Mouse (Mus musculus) intestine, embryonic 15.5 days (tissue): ENCODE measurements around the gene Fstl1. TPM values are rescaled to one million over a fixed set of nuclear protein-coding genes. Genes with fewer than 3 reads are reported as not detected.

ENCODE experiments used
- ATAC-seq: fragments of 200-750 bp; cut with Nextera tagmentation; 2 replicates; pipeline ENCODE4 v1.8.0; 2017; ENCODE audit warnings: moderate TSS enrichment, moderate library complexity
- H3K27ac ChIP-seq: fragments of 300-500 bp; sonication (generic); 2 replicates; pipeline ENCODE4 v1.5.1; 2015; ENCODE audit warnings: mild to moderate bottlenecking, inconsistent platforms
- H3K27me3 ChIP-seq: fragments of 300-500 bp; sonication (generic); replicated peaks from 2 replicates; pipeline ENCODE4 v1.6.1; 2015; ENCODE audit warnings: inconsistent platforms
- H3K36me3 ChIP-seq: fragments of 300-500 bp; sonication (generic); 2 replicates; pipeline ENCODE4 v1.6.1; 2015; ENCODE audit warnings: inconsistent platforms
- H3K4me1 ChIP-seq: fragments of 300-500 bp; sonication (generic); replicated peaks from 2 replicates; pipeline ENCODE4 v1.6.1; 2015; ENCODE audit warnings: inconsistent platforms
- H3K4me2 ChIP-seq: fragments of 300-500 bp; sonication (generic); replicated peaks from 2 replicates; pipeline ENCODE4 v1.6.1; 2015; ENCODE audit warnings: mild to moderate bottlenecking, inconsistent platforms
- H3K4me3 ChIP-seq: fragments of 300-500 bp; sonication (generic); replicated peaks from 2 replicates; pipeline ENCODE4 v1.5.1; 2015; ENCODE audit warnings: inconsistent platforms
- H3K9ac ChIP-seq: fragments of 300-500 bp; sonication (generic); 2 replicates; pipeline ENCODE4 v1.6.1; 2015; ENCODE audit warnings: inconsistent platforms
- H3K9me3 ChIP-seq: fragments of 300-500 bp; sonication (generic); 2 replicates; pipeline ENCODE4 v1.6.1; 2016; ENCODE audit warnings: inconsistent platforms
- WGBS: fragments of 180-500 bp; shearing (Covaris S2); methylation state at CpG from one replicate; pipeline ENCODE4 v1.1.7; 2015; 5-methylcytosine and 5-hydroxymethylcytosine counted together
- polyA plus RNA-seq: library from polyadenylated mRNA; unstranded; fragments of >200 nt; fragmentation: Nextera tagmentation; extraction: Ambion mirVana; gene quantifications from 2 replicates; pipeline ENCODE4 v1.2.1, GENCODE M21; 2015

Gene Fstl1
- polyA plus RNA-seq, 1 experiment from 2014 or later: 269 TPM

DNA sequence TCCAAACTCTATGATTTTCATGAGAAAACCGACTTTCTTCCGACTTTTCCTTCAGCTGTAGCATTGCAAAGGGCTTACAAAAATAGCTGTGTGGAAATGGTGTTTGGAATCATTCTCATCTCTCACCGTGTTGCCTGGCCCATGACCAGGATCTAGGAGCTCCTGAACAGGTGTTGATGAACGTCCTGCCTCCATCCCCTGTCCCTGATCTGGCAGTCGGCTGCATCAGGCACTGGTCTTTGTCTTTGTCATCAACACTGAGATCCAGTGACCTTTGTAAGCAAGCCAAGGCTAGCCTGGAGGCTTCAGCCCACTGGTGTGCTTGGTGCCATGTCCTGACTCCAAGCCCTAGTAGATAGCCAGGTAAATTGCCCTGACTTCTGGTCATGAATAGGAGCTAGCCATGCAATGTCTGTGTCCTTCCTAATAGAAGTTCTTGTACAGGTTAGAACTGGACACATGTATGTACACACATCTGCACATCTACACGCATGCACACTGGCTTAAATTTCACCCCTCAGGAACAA, 12.8 kb downstream of the Fstl1 start:
- no peaks in the 10 kb centered on the region for H3K36me3 ChIP-seq
- WGBS: 76% methylated on average over 6 of the region's 6 CpGs
- H3K4me1 ChIP-seq: peaks cover 39% of the 10 kb centered on the region
- H3K4me2 ChIP-seq: no peak overlapping the region
- no peaks in the 10 kb centered on the region for H3K27me3 ChIP-seq
- H3K27ac ChIP-seq: peak overlapping the region; percentile 91; the same call in 1 of the 2 replicates
- ATAC-seq: no peak
- no peaks in the 10 kb centered on the region for H3K9me3 ChIP-seq
- H3K9ac ChIP-seq: no peak overlapping the region
- no peak overlapping the region for H3K4me3 ChIP-seq

- 76% methylated on average over 12 of the region's 12 CpGs for WGBS
- no peak overlapping the region for H3K4me2 ChIP-seq
- no peak overlapping the region for H3K4me3 ChIP-seq
- H3K4me1 ChIP-seq: peaks cover 39% of the 10 kb centered on the region
- no peak overlapping the region for H3K9ac ChIP-seq
- H3K36me3 ChIP-seq: no peaks in the 10 kb centered on the region
- no peaks in the 10 kb centered on the region for H3K9me3 ChIP-seq
- no peak overlapping the region; the same call in 1 of the 2 replicates for H3K27ac ChIP-seq
- H3K27me3 ChIP-seq: no peaks in the 10 kb centered on the region
- ATAC-seq: no peak
These were observed 13.5 kb downstream of the Fstl1 start for GRCm38 (mm10) chr16:37790008-37790780.

DNA sequence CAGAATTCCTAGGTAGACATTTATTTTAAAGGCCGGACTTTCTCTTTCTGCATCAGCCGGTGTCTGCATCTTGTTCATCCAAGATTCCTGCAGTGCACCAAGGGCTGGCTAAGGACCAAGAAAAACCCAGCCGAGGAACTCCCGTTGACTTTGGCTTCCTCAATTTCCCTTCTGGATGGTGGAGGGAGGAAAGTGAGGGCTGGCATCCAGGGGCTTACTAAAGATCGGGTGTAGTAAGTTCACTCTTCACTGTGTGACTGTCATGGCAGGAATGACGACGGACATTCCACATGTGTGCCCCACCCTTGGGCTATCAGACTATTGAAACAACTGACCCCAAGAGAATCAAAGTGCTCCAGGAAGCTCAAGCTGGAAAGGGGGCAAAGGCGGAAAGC, 14.1 kb downstream of the Fstl1 start:
- peaks cover 37% of the 10 kb centered on the region for H3K4me1 ChIP-seq
- H3K27ac ChIP-seq: no peak overlapping the region
- 69% methylated on average over 8 of the region's 8 CpGs for WGBS

GRCm38 (mm10) chr16:37795651-37796150, 19.0 kb downstream of the Fstl1 start:
- no peaks in the 10 kb centered on the region; the same call in 1 of the 2 replicates for H3K36me3 ChIP-seq
- 86% methylated on average over 10 of the region's 10 CpGs for WGBS
- no peak overlapping the region for H3K27ac ChIP-seq
- H3K9me3 ChIP-seq: no peaks in the 10 kb centered on the region
- H3K9ac ChIP-seq: no peak overlapping the region
- no peak for ATAC-seq
- no peak overlapping the region for H3K4me2 ChIP-seq
- H3K4me3 ChIP-seq: no peak overlapping the region
- H3K4me1 ChIP-seq: peaks cover 6% of the 10 kb centered on the region
- H3K27me3 ChIP-seq: no peaks in the 10 kb centered on the region

More for the DNA sequence above, 14.1 kb downstream of the Fstl1 start:
- Histone ChIP-seq H3K9ac (no peak overlapping the region), H3K4me2 (no peak overlapping the region), H3K9me3 (no peaks in the 10 kb centered on the region), H3K4me3 (no peak overlapping the region), H3K36me3 (no peaks in the 10 kb centered on the region), H3K27me3 (no peaks in the 10 kb centered on the region)
- ATAC-seq: no peak

DNA sequence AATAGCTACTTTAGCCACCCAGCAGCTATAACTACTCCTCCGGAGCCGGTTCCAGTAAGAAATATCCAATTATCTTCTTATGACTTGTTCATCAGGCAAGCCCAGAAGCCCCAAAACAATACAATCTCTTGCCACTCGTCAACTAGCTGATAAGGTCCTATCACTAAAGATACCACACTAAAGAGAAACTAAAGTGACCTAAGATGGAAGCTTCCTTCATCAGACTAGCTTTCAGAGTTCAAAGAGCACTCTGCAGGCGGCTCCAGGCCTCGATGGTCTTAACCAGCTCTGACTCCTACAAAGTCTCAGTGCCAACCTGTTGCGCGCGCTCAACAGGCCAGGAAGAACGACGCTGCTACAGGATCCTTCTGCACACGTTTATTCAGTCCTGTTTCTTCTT, 19.6 kb downstream of the Fstl1 start:
- no peak overlapping the region for H3K4me2 ChIP-seq
- no peak overlapping the region for H3K9ac ChIP-seq
- H3K27ac ChIP-seq: no peak overlapping the region
- H3K4me1 ChIP-seq: peaks cover 2% of the 10 kb centered on the region; the same call in 1 of the 2 replicates
- no peak overlapping the region for H3K4me3 ChIP-seq
- no peaks in the 10 kb centered on the region for H3K27me3 ChIP-seq
- 82% methylated on average over 11 of the region's 11 CpGs for WGBS
- no peaks in the 10 kb centered on the region; the same call in 1 of the 2 replicates for H3K36me3 ChIP-seq
- ATAC-seq: peak; percentile 41; the same call in 1 of the 2 replicates
- no peaks in the 10 kb centered on the region for H3K9me3 ChIP-seq

DNA sequence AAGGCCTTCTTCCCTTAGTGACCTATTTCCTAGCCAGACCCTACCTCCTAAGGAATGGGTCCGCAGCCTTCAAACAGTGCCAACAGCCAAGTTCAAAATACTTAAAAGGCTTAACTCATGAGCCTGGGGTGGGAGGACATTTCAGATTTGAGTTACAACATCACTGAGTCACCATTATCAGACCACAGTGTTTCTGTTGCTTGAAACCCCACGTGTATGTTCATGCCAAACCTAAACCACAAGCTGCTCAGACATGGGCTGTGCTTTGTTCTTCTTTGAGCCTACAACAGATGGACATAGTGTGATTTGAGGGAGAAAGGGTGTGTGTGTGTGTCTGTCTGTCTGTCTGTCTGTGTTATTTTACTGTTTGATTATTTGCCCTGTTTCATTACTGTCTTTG, 24.4 kb downstream of the Fstl1 start:
- 86% methylated on average over 2 of the region's 2 CpGs for WGBS
- H3K27ac ChIP-seq: no peak overlapping the region

GRCm38 (mm10) chr16:37802686-37803295, 26.1 kb downstream of the Fstl1 start:
- Histone ChIP-seq H3K9me3 (no peaks in the 10 kb centered on the region), H3K4me2 (no peak overlapping the region), H3K27me3 (no peaks in the 10 kb centered on the region), H3K4me3 (no peak overlapping the region), H3K4me1 (0 out of 2 replicates have a peak, but pooled peaks cover under 1% of the 10 kb centered on the region), H3K27ac (no peak overlapping the region), H3K9ac (no peak overlapping the region), H3K36me3 (no peaks in the 10 kb centered on the region; the same call in 1 of the 2 replicates)
- no peak for ATAC-seq
- WGBS: 47% methylated on average over 4 of the region's 4 CpGs

More for the DNA sequence above, 24.4 kb downstream of the Fstl1 start:
- H3K4me1 ChIP-seq: no peaks in the 10 kb centered on the region
- H3K4me3 ChIP-seq: no peak overlapping the region
- no peak for ATAC-seq
- H3K9ac ChIP-seq: no peak overlapping the region
- H3K36me3 ChIP-seq: no peaks in the 10 kb centered on the region; the same call in 1 of the 2 replicates
- no peak overlapping the region for H3K4me2 ChIP-seq
- H3K27me3 ChIP-seq: no peaks in the 10 kb centered on the region
- no peaks in the 10 kb centered on the region for H3K9me3 ChIP-seq

DNA sequence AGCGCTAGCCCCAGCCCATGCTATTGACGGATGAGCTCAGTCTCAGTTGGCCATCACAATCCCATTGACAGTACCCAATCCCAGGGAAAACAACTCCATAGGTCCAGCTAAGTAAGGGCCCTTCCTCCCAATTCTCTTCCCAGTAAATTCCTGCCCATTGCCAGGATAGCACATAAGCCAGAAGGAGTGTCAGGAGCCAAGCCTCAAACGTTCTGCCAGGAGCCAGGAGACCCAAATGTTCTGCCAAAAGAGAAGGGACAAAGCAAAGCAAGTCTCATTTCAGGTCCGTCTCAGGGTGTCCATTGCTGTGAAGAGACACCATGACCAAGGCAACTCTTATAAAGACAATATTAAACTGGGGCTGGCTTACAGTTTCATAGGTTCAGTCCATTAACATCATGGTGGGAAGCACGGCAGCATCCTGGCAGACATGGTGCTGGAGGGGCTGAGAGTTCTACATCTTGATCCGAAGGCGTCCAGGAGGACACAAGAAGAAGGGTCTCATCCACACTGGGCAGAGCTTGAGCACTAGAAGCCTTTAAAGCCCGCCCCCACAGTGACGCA, 26.8 kb downstream of the Fstl1 start:
- Histone ChIP-seq H3K4me1 (peaks cover 6% of the 10 kb centered on the region; the same call in 1 of the 2 replicates), H3K9ac (no peak overlapping the region), H3K4me2 (no peak overlapping the region), H3K4me3 (no peak overlapping the region), H3K27me3 (no peaks in the 10 kb centered on the region), H3K9me3 (no peaks in the 10 kb centered on the region), H3K36me3 (no peaks in the 10 kb centered on the region; the same call in 1 of the 2 replicates), H3K27ac (no peak overlapping the region)
- no peak for ATAC-seq
- WGBS: 98% methylated on average over 9 of the region's 9 CpGs

- Histone ChIP-seq H3K27ac (0 out of 2 replicates have a peak overlapping the region, but pooled peaks have one; percentile 8), H3K4me2 (no peak overlapping the region), H3K27me3 (no peaks in the 10 kb centered on the region), H3K36me3 (no peaks in the 10 kb centered on the region; the same call in 1 of the 2 replicates), H3K9me3 (no peaks in the 10 kb centered on the region), H3K4me3 (no peak overlapping the region), H3K4me1 (peaks cover 10% of the 10 kb centered on the region; the same call in 1 of the 2 replicates), H3K9ac (no peak overlapping the region)
- ATAC-seq: no peak
- WGBS: 68% methylated on average over 3 of the region's 3 CpGs
These were observed 29.2 kb downstream of the Fstl1 start for GRCm38 (mm10) chr16:37805746-37806495.

DNA sequence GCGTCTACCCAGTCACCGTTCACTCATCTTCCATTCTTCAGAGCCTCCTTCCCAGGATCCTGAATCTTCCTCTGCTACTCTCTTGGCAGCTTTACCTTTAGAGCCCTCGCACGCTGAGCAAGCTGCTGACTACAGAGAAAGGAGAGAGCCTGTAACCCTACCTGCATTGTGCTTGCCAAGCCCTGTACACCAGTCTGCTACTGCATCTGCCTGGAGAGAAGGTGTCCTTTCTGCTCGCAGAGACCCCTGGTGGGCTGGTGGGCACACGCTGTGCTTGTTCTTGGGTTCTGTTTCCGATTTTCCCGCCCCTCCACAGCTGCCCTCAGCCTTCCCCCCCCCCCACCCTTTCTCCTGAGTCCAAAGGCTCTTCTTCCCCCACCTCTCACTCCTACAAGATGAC, 30.6 kb downstream of the Fstl1 start:
- H3K36me3 ChIP-seq: no peaks in the 10 kb centered on the region; the same call in 1 of the 2 replicates
- H3K4me1 ChIP-seq: peaks cover 10% of the 10 kb centered on the region
- no peak overlapping the region for H3K4me3 ChIP-seq
- no peak for ATAC-seq
- WGBS: 79% methylated on average over 8 of the region's 8 CpGs
- no peak overlapping the region for H3K27ac ChIP-seq
- H3K27me3 ChIP-seq: no peaks in the 10 kb centered on the region
- no peak overlapping the region for H3K4me2 ChIP-seq
- no peaks in the 10 kb centered on the region for H3K9me3 ChIP-seq
- H3K9ac ChIP-seq: no peak overlapping the region

GRCm38 (mm10) chr16:37808866-37809622, 32.4 kb downstream of the Fstl1 start:
- Histone ChIP-seq H3K9me3 (no peaks in the 10 kb centered on the region), H3K4me3 (no peak overlapping the region), H3K27me3 (no peaks in the 10 kb centered on the region), H3K4me1 (peaks cover 16% of the 10 kb centered on the region), H3K4me2 (no peak overlapping the region; the same call in 1 of the 2 replicates), H3K27ac (peak overlapping the region; percentile 75), H3K9ac (no peak overlapping the region), H3K36me3 (no peaks in the 10 kb centered on the region; the same call in 1 of the 2 replicates)
- 58% methylated on average over 10 of the region's 10 CpGs for WGBS
- peak; percentile 53; the same call in 1 of the 2 replicates for ATAC-seq
